Mouse (Mus musculus): Measurements from ENCODE around the gene Sytl1. TPM values are rescaled to one million over a fixed set of nuclear protein-coding genes. Genes with fewer than 3 reads are reported as not detected.

Sytl1 gene
- total and polyA plus RNA-seq, 3 experiments, result 0.08 to 0.31 TPM; not detected in 1

DNA sequence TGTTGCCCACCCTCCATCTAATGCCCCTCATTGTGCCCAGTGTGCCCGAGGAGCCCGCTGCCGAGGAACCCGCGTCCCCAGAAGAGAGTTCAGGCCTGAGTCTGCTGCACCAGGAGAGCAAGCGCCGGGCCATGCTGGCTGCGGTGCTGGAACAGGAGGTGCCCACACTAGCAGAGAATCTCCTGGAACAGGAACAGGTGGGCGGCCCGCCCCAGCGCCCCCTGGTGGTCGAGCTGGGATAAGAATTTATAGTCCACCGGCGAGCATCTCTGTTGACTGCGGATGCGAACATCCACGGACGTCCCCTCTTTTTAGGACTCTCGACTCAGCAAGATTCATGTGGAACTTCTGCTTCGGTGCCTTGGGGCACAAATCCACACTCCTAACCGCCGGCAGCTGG is 12.3 kb downstream of the Sytl1 start:
- H3K79me2 ChIP-seq (ENCODE audit: control insufficient read depth, insufficient read depth, low read length, poor library complexity), result no peaks in the 10 kb centered on the region; the same call in 1 of the 2 replicates
- TF ChIP-seq CTCF (IDR thresholded peaks at IDR 0.05 in 2 of 3, conservative IDR thresholded peaks at IDR 0.05 in 1 of 3; ENCODE audit: control insufficient read depth in 1 of 3, insufficient read depth in 1 of 3, low read depth in 2 of 3, low read length in 3 of 3, poor library complexity in 1 of 3, severe bottlenecking in 1 of 3), result peak; percentile 73 to 96 (median 89)
- TF ChIP-seq GATA1 (IDR thresholded peaks at IDR 0.05; ENCODE audit: low read depth, low read length), result no peak
- TF ChIP-seq SIN3A (IDR thresholded peaks at IDR 0.05; ENCODE audit: low read length), result peak; percentile 68
- TF ChIP-seq MAFK (IDR thresholded peaks at IDR 0.05; ENCODE audit: borderline replicate concordance, low read depth, low read length), result no peak
- TF ChIP-seq ZC3H11A (IDR thresholded peaks at IDR 0.05; ENCODE audit: low read depth, low read length), result peak; percentile 50
- TF ChIP-seq EP300 (IDR thresholded peaks at IDR 0.05; ENCODE audit: low read depth in 1 of 2, low read length in 2 of 2), result peak in 1 of 2 experiments; percentile 21; a peak in 1 of 4 replicates
- TF ChIP-seq SMC3 (IDR thresholded peaks at IDR 0.05; ENCODE audit: low read depth, low read length), result peak; percentile 89
- TF ChIP-seq USF2 (IDR thresholded peaks at IDR 0.05; ENCODE audit: borderline replicate concordance in 1 of 2, insufficient read depth in 1 of 2, low read depth in 1 of 2, low read length in 2 of 2), result no peak
- no peak for TF ChIP-seq MYC (IDR thresholded peaks at IDR 0.05; ENCODE audit: low read depth, low read length)
- TF ChIP-seq JUND (IDR thresholded peaks at IDR 0.05; ENCODE audit: low read depth, low read length), result no peak
- TF ChIP-seq MXI1 (IDR thresholded peaks at IDR 0.05; ENCODE audit: low read depth, low read length), result peak; percentile 63; the same call in 1 of the 2 replicates
- no peak for TF ChIP-seq BHLHE40 (IDR thresholded peaks at IDR 0.05; ENCODE audit: borderline replicate concordance, low read depth, low read length)
- TF ChIP-seq ZMIZ1 (IDR thresholded peaks at IDR 0.05; ENCODE audit: low read depth, low read length), result no peak
- peak; percentile 52 for TF ChIP-seq RAD21 (IDR thresholded peaks at IDR 0.05; ENCODE audit: low read depth, low read length)
- TF ChIP-seq TBP (IDR thresholded peaks at IDR 0.05; ENCODE audit: low read depth, low read length), result no peak
- 0 out of 2 replicates have a peak, but pooled peaks have one; percentile 30 for TF ChIP-seq ELF1 (IDR thresholded peaks at IDR 0.05; ENCODE audit: low read depth, low read length)
- TF ChIP-seq TCF12 (IDR thresholded peaks at IDR 0.05; ENCODE audit: low read depth, low read length), result 0 out of 2 replicates have a peak, but pooled peaks have one; percentile 14
- H3K4me3 ChIP-seq (ENCODE audit: control insufficient read depth in 1 of 2, insufficient read depth in 1 of 2, low read depth in 2 of 2, low read length in 2 of 2), result no peak overlapping the region
- H3K27ac ChIP-seq (ENCODE audit: control insufficient read depth, low read depth, low read length), result no peak overlapping the region
- peaks cover 2 to 43% of the 10 kb centered on the region in 2 experiments for H3K4me1 ChIP-seq (ENCODE audit: control insufficient read depth in 1 of 2, insufficient read depth in 2 of 2, low read length in 2 of 2)
- H3K9me3 ChIP-seq (replicated peaks; ENCODE audit: insufficient read depth, low read length), result no peaks in the 10 kb centered on the region
- H3K36me3 ChIP-seq (ENCODE audit: control insufficient read depth in 1 of 2, insufficient read depth in 2 of 2, low read length in 2 of 2), result peaks cover 0 to 25% of the 10 kb centered on the region in 2 experiments; a peak in 2 of 4 replicates
- no peak overlapping the region for H3K9ac ChIP-seq (ENCODE audit: control insufficient read depth, low read depth, low read length, poor library complexity, severe bottlenecking)
- no peaks in the 10 kb centered on the region for H3K27me3 ChIP-seq (ENCODE audit: control insufficient read depth in 1 of 2, insufficient read depth in 2 of 2, low read length in 2 of 2)
- DNase-seq (ENCODE audit: low read depth, low spot score), result peak; percentile 74

- DNase-seq (ENCODE audit: low read depth, low spot score), result peak; percentile 94
- Histone ChIP-seq H3K4me1 (ENCODE audit: control insufficient read depth in 1 of 2, insufficient read depth in 2 of 2, low read length in 2 of 2) (peaks cover 12 to 68% of the 10 kb centered on the region in 2 experiments), H3K27me3 (ENCODE audit: control insufficient read depth in 1 of 2, insufficient read depth in 2 of 2, low read length in 2 of 2) (no peaks in the 10 kb centered on the region), H3K9me3 (replicated peaks; ENCODE audit: insufficient read depth, low read length) (no peaks in the 10 kb centered on the region), H3K9ac (ENCODE audit: control insufficient read depth, low read depth, low read length, poor library complexity, severe bottlenecking) (peak overlapping the region; percentile 66), H3K36me3 (ENCODE audit: control insufficient read depth in 1 of 2, insufficient read depth in 2 of 2, low read length in 2 of 2) (peaks cover 0 to 48% of the 10 kb centered on the region in 2 experiments; a peak in 2 of 4 replicates), H3K27ac (ENCODE audit: control insufficient read depth, low read depth, low read length) (peak overlapping the region; percentile 98), H3K79me2 (ENCODE audit: control insufficient read depth, insufficient read depth, low read length, poor library complexity) (no peaks in the 10 kb centered on the region; the same call in 1 of the 2 replicates), H3K4me3 (ENCODE audit: control insufficient read depth in 1 of 2, insufficient read depth in 1 of 2, low read depth in 2 of 2, low read length in 2 of 2) (peak overlapping the region in 1 of 2 experiments; percentile 40; a peak in 2 of 4 replicates)
- TF ChIP-seq TBP (IDR thresholded peaks at IDR 0.05; ENCODE audit: low read depth, low read length) (peak; percentile 42; the same call in 1 of the 2 replicates), RAD21 (IDR thresholded peaks at IDR 0.05; ENCODE audit: low read depth, low read length) (no peak), TAL1 (IDR thresholded peaks at IDR 0.05; ENCODE audit: low read length) (peak; percentile 93), HCFC1 (IDR thresholded peaks at IDR 0.05; ENCODE audit: low read depth, low read length) (peak; percentile 32; the same call in 1 of the 2 replicates), ETS1 (IDR thresholded peaks at IDR 0.05; ENCODE audit: low read depth, low read length) (peak; percentile 87), GATA1 (IDR thresholded peaks at IDR 0.05; ENCODE audit: low read depth, low read length) (peak; percentile 94), NRF1 (IDR thresholded peaks at IDR 0.05; ENCODE audit: insufficient read depth, low read depth, low read length, poor library complexity, severe bottlenecking) (no peak), TCF12 (IDR thresholded peaks at IDR 0.05; ENCODE audit: low read depth, low read length) (peak; percentile 91), ELF1 (IDR thresholded peaks at IDR 0.05; ENCODE audit: low read depth, low read length) (0 out of 2 replicates have a peak, but pooled peaks have one; percentile 40), BHLHE40 (IDR thresholded peaks at IDR 0.05; ENCODE audit: borderline replicate concordance, low read depth, low read length) (peak; percentile 84; the same call in 1 of the 2 replicates), POLR2A (IDR thresholded peaks at IDR 0.05; ENCODE audit: control insufficient read depth in 1 of 2, insufficient read depth in 1 of 2, low read depth in 1 of 2, low read length in 2 of 2, poor library complexity in 1 of 2) (peak in 1 of 2 experiments; percentile 32; a peak in 1 of 4 replicates), SIN3A (IDR thresholded peaks at IDR 0.05; ENCODE audit: low read length) (peak; percentile 72), MYC (IDR thresholded peaks at IDR 0.05; ENCODE audit: low read depth, low read length) (peak; percentile 53), CHD2 (IDR thresholded peaks at IDR 0.05; ENCODE audit: low read length) (no peak), CTCF (IDR thresholded peaks at IDR 0.05 in 2 of 3, conservative IDR thresholded peaks at IDR 0.05 in 1 of 3; ENCODE audit: control insufficient read depth in 1 of 3, insufficient read depth in 1 of 3, low read depth in 2 of 3, low read length in 3 of 3, poor library complexity in 1 of 3, severe bottlenecking in 1 of 3) (no peak), RCOR1 (IDR thresholded peaks at IDR 0.05; ENCODE audit: low read depth, low read length) (peak; percentile 53; the same call in 1 of the 2 replicates), EP300 (IDR thresholded peaks at IDR 0.05; ENCODE audit: low read depth in 1 of 2, low read length in 2 of 2) (peak; percentile 87 to 94), MAZ (IDR thresholded peaks at IDR 0.05; ENCODE audit: low read depth, low read length) (peak; percentile 72; the same call in 1 of the 2 replicates)
Observed at GRCm38 (mm10) chr4:133247806-133248449, 15.0 kb downstream of the Sytl1 start.
